Mouse (Mus musculus) right cerebral cortex, postnatal 36 days (tissue): ENCODE data around the gene 9130213A22Rik.
A peak's percentile ranks its signal among the peaks of the same experiment; 100 is the strongest.

ENCODE experiments used
- DNase-seq, 2 experiments: peaks; one replicate each; pipeline ENCODE4 v3.0.0; 2022; ENCODE audit warnings: low spot score in 2 of 2, mixed read lengths in 1 of 2

The 9130213A22Rik gene

DNA sequence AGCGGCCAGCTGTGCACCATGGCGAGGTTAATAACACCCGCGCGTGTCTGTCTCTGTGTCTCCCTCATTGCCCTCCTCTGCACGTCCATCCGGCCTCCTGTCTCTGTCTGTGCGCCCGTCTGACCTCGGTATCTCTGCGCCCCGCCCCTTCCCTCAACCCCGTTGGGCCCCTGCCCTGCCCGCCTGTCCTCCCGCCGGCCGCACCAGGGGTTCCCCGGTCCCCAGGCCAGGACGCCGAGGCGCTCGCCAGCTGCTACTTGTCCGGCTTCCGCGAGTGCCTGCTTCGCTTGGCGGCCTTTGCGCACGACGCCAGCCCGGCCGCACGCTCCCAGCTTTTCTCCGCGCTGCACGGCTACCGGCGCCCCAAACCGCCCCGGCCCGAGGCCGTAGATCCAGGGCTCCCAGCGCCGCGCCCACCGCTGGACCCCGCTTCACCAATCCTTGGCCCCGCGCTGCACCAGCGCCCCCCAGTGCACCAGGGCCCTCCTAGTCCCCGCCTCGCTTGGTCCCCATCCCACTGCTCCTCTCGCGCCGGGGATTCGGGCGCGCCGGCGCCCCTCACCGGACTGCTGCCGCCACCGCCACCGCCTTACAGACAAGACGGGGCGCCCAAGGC, at the start of gene 9130213A22Rik:
Gene 9130213A22Rik, minus strand, starts transcription at position 254 of the 616 bp plus-strand sequence.
- DNase-seq: peak in 1 of 2 experiments; percentile 82

DNA sequence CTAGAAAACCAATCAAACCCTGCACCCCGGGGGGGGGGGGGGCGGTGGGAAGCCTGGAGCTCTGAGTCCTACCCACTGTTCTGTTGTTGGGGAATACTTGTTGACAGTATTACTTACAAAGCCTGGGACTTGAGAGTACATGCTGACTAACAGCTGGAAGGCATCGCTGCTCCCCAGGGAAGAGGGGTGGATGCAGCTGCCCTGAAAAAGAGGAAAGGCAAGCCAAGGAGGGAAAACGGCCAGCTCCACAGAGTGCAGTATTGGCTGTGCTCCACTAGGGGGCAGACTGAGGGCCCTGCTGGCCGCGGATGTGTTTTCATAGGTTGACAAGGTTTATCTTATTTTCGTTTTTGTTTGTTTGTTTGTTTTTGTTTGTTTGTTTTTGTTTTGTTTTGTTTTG, 49.2 kb upstream of the 9130213A22Rik start:
- no peak for DNase-seq

DNA sequence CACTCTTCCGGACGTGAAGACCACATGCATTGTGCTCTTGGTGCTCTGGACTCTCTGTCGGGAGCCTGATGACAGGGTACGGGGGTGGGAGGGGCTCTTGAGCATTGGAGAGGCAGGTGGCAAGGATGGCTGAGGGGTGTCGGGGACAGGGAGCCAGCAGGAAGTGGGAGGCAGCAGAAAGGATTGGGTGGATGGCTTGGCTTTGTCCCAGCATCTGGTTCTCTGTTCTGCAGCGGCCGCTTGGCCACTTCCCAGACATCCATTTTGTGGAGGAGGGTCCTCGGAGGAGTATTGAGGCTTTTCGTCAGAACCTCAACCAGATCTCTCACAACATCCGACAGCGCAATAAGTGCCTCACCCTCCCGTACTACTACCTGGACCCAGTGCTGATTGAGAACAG, 46.9 kb upstream of the 9130213A22Rik start:
- peak; percentile 48 to 58 for DNase-seq

DNA sequence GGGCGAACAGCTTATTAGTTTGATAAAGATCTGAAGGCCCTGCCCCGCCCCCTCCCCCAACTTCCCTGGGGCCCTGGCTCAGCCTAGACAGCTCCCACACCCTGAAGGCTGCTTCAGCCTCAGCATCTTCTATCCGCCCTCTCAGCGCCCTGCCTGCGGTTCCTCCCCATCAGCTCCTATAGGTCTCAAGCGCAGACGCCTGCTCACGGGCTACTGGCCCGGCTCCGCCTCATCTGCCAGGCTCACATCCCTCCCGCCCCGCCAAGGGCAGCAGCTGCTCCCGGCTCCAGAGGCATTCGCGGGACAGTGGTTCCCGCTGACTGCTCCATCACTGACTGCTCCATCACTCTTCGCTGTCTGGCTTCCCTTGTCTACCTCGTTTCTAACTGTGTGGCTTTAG, 34.4 kb upstream of the 9130213A22Rik start, which contains the start of gene Alox12b:
Gene Alox12b, plus strand, starts transcription at position 190 of the 400 bp plus-strand sequence.
- peak; percentile 30 to 38 for DNase-seq

DNA sequence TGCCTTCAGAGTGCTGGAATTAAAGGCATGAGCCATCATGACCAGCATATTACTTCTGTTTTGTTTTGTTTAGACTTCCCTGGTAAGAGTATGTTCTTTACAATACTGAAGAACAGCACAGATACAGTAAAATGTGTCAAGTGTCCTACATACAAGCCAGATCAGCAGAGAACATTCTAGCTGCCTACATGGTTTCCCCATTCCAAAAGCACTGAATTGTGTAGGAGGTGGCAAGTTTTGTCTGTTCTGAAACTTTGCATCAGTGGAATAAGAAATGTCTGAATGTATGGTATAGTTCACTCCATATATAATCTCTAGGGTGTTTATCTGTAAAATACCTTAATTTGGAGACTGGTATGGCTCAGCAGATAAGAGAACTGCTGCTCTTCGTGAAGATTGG, 33.0 kb upstream of the 9130213A22Rik start:
- DNase-seq: peak in 1 of 2 experiments; percentile 29

DNA sequence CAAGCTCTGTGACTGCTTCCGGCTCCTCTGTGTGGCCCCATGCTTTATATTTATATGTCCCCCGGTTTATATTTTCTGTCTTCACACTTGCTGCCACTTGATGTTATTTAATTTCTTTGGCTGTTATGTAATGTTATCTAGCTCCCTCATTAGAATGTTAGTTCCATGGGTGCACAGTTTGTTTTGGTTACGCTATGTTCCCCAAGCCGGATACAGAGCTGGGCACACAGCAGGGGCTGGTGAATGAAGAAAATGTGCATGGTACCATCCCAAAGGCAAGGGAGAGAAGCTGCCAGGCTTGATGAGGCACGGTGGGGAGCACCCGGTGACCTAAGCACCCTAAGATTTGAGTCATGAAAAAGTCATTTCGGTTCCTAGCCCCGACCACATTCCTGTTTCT, 31.4 kb upstream of the 9130213A22Rik start:
- no peak for DNase-seq

DNA sequence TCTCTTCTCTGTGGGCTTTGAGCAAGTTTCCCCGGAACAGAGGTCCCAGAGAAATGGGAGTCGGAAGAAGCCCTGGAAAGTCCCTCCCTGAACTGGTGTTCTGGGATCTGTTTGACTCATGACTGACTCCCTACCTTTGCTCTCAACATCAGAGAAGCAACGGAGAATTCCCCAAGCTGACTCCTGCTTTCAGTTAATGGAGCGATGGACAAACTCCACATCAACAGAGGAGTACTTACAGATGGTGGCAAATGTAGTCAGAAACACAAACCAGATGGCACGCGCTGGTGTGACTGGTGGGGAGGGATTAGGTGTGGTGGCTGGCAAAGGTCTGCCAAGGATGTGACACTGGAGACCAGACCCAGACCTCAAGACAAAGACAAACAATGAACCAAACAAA, 28.6 kb upstream of the 9130213A22Rik start:
- DNase-seq: no peak

DNA sequence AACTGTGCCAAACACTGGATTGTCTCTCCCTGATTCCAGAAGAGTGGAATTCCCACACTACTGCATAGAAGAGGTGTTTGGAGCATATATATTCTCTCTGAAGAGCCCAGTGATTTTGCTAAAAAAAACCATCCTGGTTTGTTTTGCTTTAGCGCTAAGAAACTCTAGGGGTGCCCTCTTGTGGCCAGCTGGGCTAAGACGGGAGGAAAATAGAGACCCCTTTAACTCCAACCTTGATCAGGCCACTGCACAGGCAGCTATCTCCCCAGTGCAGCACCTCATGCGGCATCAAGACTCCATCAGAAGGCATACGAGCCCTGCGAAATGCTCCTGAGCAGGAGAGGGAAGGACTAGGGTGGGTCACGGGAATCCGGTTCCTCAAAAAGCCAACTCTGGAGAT, 28.1 kb upstream of the 9130213A22Rik start:
- DNase-seq: no peak

DNA sequence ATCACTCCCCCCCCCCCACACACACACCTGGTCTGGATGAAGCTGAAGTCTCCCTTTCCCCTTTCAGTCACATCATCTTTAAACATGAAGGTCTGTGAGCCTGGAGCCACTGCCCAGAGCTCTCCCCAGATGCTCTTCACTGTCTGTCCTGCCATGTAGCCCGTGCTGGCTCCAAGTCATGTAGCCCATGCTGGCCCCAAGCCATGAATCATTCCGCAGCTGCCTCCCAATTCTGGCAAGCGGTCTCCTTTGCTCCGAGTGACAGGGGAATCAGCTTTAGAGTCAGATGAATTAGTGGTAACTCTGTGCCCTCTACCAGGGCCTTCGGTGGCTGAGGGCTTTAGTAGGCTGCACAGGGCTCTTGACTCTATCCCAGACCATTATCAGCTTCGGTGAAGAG, 27.3 kb upstream of the 9130213A22Rik start:
- no peak for DNase-seq

DNA sequence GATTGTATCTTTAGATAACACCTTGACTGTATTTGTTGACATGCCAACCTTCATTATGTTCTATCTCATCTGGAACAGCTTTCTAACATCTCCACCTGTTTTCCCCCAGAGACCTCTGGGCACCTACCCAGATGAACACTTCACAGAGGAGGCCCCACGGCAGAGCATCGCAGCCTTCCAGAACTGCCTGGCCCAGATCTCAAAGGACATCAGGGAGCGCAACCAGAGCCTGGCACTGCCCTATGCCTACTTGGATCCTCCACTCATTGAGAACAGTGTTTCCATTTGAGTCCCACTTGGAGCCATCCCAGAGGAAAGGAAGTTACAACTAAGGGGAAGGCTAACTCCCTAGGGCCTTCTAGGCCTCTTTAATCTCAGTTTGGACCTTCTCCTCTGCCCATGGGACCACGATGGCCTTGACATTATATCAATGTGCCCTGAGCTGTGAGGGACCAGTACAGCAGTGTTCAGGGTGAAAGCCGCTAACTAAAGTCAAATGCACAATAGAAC, 26.1 kb upstream of the 9130213A22Rik start:
- DNase-seq: no peak

DNA sequence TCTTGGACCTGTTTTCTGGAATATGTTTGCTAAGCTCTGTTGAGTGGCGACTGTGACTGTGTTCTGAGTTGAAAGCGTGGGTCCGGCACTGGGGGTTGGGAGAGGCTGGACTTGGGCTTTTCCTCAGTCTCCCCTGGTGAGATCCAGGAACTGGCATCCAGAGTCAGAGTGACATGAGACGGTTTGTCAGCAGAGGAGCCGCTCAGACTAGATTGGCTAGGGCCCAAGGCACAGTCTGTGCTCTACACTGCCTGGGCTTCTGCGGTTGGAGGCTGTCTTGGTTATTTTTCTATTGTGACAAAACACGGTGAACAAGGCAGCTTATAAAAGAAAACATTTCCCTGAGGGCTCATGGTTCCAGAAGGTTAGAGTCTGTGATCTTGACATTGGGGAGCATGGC, 25.2 kb upstream of the 9130213A22Rik start:
- no peak for DNase-seq

DNA sequence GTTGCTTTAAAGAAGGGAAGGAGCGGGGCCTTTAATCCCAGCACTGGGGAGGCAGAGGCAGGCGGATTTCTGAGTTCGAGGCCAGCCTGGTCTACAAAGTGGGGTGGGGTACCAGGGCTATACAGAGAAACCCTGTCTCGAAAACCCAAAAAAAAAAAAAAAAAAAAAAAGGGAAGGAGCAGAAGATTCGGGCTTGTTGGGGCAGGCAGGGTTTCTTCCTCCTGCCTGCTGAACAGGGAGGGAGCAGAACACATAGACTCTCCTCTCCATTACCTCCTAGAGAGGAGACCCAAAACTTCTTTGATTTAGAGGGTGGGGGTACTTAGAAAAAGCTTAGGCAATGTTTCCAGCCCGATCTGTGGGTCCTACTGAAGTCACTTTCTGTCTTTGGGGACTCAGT, 13.0 kb upstream of the 9130213A22Rik start:
- DNase-seq: no peak

DNA sequence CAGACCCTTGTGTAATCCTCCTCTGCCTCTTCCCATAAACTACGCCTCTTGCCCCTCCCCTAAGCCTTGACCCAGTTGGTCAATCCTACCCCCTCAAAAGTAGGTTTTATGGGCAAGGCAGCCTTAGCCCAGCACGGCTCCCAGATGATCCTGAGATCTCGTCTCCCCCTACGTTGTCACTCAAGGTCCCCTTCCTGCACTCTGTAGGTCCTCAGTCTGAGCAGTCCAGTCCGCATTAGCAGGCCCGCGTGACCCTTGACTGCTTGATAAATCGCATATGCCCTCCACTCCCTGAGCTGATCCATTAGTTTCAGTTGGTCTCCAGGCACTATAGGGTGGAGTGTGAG, 12.2 kb upstream of the 9130213A22Rik start:
- no peak for DNase-seq

DNA sequence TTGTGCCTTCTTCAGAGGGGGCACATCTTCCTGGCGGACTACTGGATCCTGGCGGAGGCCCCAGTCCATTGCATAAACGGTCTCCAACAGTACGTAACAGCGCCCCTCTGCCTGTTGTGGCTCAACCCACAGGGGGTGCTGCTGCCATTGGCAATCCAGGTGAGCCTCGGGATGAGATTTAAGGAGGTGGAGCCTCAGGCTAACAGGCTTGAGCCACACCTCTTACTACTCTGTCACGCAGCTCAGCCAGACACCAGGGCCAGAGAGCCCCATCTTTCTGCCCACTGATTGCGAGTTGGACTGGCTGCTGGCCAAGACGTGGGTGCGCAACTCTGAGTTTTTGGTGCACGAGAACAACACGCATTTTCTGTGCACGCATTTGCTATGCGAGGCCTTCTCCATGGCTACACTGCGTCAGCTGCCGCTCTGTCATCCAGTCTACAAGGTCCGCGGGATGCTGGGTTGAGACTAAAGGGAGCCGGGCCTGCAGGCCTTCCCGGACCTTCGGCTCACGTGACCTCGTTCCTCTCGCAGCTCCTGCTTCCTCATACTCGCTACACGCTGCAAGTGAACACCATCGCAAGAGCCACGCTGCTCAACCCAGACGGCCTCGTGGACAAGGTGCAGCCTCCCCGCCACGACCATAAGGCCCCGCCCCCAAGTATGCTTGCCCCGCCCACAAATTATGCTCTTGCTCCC, 11.7 kb upstream of the 9130213A22Rik start:
- DNase-seq: peak; percentile 84 to 85

DNA sequence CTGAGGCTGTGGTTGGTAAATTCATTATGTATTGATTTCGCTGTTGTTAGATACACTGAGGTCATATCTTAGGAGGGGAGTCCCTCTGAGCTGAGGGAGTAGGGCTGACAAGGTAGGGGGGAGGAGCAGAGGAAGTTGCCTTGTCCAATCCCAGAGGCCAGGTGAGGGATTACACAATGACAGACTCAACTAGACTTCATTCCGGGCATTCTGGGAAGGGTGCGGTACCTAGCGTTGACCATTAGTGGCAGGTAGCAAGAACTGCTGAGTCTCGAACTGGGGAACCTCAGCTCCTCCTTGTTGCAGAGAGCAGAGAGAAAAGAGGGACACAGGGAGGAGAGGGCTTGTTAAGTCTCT, 11.2 kb upstream of the 9130213A22Rik start:
- DNase-seq: no peak

DNA sequence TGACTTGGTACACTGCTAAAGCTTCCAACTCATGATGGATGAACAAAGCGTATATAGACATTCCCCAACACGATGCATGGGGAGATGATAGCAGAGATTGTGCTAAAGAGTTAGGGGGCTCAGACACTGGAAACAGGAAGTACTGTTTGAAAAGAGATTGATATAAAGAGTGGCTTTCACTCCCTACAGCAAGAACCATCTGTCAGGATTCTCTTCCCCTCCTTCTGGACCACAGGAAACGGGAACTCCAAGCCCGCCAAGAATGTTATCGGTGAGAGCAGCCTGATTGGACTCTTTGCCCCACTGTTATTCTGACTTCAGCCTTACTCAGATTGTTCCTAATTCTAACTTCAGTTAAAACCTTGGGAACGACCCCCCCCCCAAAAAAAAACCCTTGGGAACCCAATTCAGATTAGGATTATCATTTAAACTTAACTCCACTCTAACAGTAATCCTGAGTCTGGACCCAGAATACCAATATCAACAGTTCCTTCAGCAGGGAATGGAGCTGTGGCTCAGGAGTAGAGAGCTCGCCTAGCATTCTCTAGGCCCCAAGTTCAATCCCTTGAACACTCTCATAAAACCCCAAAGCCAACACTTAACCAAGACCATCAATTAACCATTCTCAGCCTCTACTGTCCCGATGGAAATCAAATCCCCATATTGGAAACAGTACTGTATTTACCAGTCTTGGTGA, 6.2 kb upstream of the 9130213A22Rik start:
- no peak for DNase-seq

DNA sequence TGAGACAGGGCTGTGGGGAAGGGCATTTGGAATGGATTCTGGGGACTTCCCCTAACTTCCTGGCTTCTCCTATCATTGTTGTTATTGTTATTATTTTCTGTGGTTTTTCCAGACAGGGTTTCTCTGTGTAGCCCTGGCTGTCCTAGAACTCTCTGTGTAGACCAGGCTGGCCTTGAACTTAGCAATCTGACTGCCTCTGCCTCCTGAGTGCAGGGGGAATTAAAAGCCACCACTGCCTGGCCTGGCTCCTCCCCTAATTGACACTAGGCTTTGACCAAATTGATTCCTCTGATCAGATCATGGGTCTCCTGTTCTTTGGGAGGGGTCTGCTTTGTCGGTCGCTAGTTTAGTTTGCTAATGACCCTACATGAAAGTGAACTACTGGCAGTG, 4.3 kb upstream of the 9130213A22Rik start:
- DNase-seq: no peak

DNA sequence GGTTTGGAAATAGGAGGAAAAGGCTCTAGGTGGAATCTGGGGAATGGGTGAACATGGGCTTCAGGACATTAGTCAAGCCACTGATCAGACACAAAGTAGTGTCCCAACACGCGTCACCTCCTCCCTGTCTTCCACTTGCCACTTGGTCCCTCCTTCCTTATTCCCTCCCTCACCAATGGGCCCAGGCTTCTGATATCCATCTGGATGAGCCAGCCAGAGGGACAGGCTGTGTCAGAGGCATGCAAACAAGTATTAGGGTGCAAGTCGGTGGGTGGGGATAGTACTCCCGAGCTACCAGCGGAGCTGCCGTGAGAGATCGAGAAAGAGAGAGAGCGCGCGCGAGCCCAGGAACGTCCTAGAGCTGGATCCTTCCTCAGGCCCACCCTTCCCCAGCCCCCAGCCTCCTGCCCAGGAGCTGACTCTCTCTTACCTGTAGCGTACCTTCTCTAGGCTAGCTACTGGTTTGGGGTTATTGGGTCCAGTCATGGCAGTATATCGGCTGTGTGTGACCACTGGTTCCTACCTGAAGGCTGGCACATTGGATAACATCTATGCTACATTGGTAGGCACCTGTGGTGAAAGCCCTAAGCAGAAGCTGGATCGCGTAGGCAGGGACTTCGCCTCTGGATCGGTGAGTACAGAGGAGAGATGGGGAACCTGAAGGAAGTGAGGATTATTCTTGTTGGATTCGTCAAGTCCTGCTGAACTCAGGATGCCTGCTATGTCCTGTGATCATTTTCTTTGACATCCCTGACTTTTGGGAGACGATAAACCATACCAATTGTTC, 3.7 kb upstream of the 9130213A22Rik start:
- DNase-seq: no peak

DNA sequence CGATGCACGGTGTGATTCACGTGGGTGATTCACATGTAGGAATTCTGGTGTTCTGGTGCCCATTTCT, 3.3 kb upstream of the 9130213A22Rik start, which contains the start of gene Aloxe3:
Gene Aloxe3, plus strand, starts transcription at position 45 of the 67 bp plus-strand sequence.
- no peak for DNase-seq

DNA sequence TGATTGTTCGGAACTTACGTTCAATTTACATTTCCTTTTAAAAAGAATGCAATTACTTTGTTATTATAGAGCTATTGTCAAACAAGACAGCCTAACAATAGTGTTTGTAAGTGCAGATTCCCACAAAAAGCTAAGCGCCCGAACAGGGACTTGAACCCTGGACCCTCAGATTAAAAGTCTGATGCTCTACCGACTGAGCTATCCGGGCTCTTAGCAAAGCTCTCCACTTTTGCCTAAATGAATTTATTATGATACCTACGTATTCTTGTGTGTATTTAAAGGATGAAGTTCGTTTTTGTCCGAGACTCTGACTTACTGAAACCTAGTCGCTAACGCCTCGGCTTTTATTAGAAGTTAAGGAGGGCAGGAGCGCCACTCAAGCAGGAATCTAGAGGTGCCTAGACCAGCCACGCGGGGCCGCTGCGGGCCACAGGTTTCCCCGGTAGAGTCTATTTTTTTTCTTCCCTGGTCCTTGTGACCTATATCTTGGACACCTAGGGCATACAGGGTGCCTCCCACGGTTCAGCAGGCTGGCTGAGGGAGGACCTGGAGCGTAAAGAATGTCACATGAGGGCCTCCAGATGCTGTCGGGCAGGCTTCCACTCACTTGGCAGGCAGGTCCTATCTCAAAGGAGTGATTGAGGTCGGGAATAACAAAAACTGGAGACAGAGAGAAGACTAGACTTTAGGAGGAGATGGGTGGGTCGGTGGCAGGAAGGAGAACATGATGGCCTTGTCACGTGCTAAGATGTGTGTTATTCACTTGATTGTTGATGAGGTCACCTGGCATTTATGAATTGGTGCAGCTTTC, 2.9 kb upstream of the 9130213A22Rik start:
- peak; percentile 69 to 74 for DNase-seq

DNA sequence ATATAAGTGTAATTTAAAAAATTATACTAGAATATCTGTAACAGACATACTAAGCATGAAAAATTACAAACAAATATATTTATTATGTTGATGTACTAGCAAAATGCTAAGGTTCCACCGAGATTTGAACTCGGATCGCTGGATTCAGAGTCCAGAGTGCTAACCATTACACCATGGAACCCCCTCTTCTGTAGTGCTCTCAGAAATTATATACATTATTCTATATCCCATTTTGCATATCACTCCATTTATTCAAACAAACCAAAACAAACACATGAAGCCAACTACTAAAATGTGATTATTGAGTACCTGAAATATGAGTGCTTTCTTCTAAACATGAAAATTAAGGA, 2.1 kb upstream of the 9130213A22Rik start:
- no peak for DNase-seq
